Mouse (Mus musculus): ENCODE data around the gene Rbpjl.

GRCm38 (mm10) chr2:164434681-164435080, 31.7 kb downstream of the Rbpjl start:
- no peak for TF ChIP-seq POLR2A (IDR thresholded peaks at IDR 0.05; ENCODE audit: insufficient read depth, low read depth, low read length)
- no peak for TF ChIP-seq CTCF (IDR thresholded peaks at IDR 0.05; ENCODE audit: insufficient read depth, low read depth, low read length)

All from olfactory bulb, adult 2 months (tissue).